Mouse (Mus musculus) G1E (cell line): Measurements from ENCODE around the gene Morn1.

Experiments used
- CTCF ChIP-seq: IDR thresholded peaks from 2 replicates; pipeline ENCODE4 v1.5.1; 2012; ENCODE audit warnings: low read depth, low read length, inconsistent platforms, mixed read lengths
- GATA1 ChIP-seq: IDR thresholded peaks from 2 replicates; pipeline ENCODE4 v1.6.1; 2012; ENCODE audit warnings: borderline replicate concordance, low read length, inconsistent platforms, mixed read lengths

- TF ChIP-seq CTCF (no peak), GATA1 (no peak)
Observed at GRCm38 (mm10) chr4:155158543-155158917, 72.2 kb downstream of the Morn1 start.
